Mouse (Mus musculus): ENCODE data around the gene Ppl. TPM values are rescaled to one million over a fixed set of nuclear protein-coding genes. Genes with fewer than 3 reads are reported as not detected.

Gene Ppl
- polyA plus RNA-seq, 1 experiment from 2014 or later, result 8.4 TPM

DNA sequence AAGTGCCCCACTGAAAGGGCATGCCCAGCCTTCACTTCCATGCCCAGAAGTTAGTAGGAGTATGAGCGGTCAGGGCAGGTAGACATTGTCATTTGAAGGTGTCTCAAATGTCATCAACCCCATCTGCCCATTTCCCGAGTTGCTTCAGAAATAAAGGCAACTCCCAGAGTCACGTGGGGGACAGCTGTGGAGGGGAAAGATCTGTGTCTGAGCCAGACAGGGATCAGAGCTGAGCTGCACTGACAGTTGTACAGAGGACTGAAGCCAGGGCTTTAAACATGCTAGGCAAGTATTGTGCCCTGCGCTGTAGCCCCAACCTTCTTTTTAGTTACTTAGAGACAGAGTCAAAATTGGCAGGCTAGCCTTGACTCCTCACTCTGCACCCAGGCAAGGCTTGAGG, 12.4 kb downstream of the Ppl start:
- no peaks in the 10 kb centered on the region for H3K4me1 ChIP-seq
- no peaks in the 10 kb centered on the region for H3K36me3 ChIP-seq
- no peak overlapping the region for H3K27ac ChIP-seq
- no peak overlapping the region for H3K4me2 ChIP-seq
- no peak overlapping the region for H3K9ac ChIP-seq
- peaks cover 27% of the 10 kb centered on the region for H3K27me3 ChIP-seq
- no peak overlapping the region for H3K4me3 ChIP-seq
- 73% methylated on average over 4 of the region's 4 CpGs for WGBS
- ATAC-seq (ENCODE audit: insufficient number of reproducible peaks, insufficient read depth, low FRiP score, low TSS enrichment, low read depth), result no peak
- no peaks in the 10 kb centered on the region for H3K9me3 ChIP-seq

DNA sequence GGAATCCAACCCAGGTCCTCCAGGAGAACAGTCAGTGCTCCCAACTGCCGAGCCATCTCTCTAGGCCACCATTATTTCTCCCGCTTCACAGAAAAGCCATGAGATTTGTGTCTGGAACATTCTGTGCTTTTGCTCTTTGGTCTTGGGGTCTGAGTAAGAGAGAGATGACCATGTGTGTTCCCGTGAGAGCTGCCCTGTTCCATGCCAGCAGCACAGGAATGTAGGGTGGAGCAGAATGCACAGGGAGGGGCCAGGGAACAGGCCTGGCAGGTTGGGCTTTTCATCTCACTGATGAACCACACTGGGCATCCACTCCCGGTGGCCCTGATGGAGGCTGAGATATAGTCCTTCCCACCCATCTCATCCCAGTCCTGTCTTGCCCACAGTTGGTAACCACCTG, 12.8 kb downstream of the Ppl start:
- no peak overlapping the region for H3K27ac ChIP-seq
- no peaks in the 10 kb centered on the region for H3K36me3 ChIP-seq
- H3K9ac ChIP-seq, result no peak overlapping the region
- 63% methylated on average over 4 of the region's 4 CpGs for WGBS
- no peaks in the 10 kb centered on the region for H3K9me3 ChIP-seq
- no peaks in the 10 kb centered on the region for H3K4me1 ChIP-seq
- H3K27me3 ChIP-seq, result peaks cover 27% of the 10 kb centered on the region
- no peak overlapping the region for H3K4me2 ChIP-seq
- ATAC-seq (ENCODE audit: insufficient number of reproducible peaks, insufficient read depth, low FRiP score, low TSS enrichment, low read depth), result no peak
- H3K4me3 ChIP-seq, result no peak overlapping the region

DNA sequence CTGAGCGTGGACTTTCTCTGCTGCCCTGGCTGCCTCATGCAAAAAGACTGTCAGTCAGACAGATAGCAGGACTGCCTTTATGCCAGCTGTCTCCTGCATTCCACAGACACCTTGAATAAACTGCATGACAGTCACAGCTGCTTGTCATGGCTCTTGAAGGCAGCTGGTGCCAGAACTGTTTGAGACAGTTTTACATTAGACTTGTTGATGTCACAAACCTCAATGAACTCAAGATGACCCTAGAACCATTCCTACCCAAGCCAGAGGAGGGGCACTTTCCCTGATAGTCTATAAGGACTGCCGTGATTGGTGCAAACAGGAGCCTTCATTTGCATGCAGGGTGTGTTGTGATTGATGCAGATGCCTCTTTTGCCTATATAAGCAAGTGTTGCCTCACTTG, 18.6 kb downstream of the Ppl start:
- H3K36me3 ChIP-seq, result no peaks in the 10 kb centered on the region
- H3K4me2 ChIP-seq, result no peak overlapping the region
- no peak for ATAC-seq (ENCODE audit: insufficient number of reproducible peaks, insufficient read depth, low FRiP score, low TSS enrichment, low read depth)
- no peaks in the 10 kb centered on the region for H3K9me3 ChIP-seq
- H3K9ac ChIP-seq, result no peak overlapping the region
- H3K27me3 ChIP-seq, result no peaks in the 10 kb centered on the region
- no peak overlapping the region for H3K4me3 ChIP-seq
- 75% methylated on average over 2 of the region's 2 CpGs for WGBS
- H3K27ac ChIP-seq, result peak overlapping the region; percentile 14; the same call in 1 of the 2 replicates
- H3K4me1 ChIP-seq, result peaks cover 26% of the 10 kb centered on the region

DNA sequence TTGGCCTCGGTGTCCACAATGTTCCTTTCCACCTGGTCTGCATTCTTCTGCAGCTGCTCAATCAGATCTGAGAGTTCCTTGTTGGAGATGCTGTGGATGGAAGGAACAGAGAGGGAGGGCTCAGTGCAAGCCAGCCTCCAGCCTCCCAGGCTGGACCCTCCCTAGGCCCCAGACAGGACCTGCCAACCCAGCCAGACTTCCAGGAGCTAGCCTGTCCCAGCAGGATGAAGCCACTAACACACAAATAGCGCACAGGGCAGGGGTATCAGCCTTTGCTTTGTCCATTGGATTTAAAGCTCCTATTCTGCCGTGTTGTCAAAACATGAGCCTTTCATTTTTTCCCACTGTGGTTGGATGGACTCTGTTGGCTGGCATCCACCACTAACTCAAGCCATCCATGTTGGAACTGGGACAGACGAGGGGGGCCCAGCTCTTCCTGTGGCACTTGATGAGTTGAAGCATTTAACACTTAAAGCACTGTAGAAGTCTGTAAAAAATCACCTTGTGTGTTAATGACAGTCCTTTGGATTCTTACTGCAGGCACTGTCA, 19.1 kb downstream of the Ppl start:
- ATAC-seq (ENCODE audit: insufficient number of reproducible peaks, insufficient read depth, low FRiP score, low TSS enrichment, low read depth), result 0 out of 2 replicates have a peak, but pooled peaks have one; percentile 10
- no peaks in the 10 kb centered on the region for H3K36me3 ChIP-seq
- H3K27me3 ChIP-seq, result no peaks in the 10 kb centered on the region
- H3K4me3 ChIP-seq, result no peak overlapping the region
- H3K9ac ChIP-seq, result 0 out of 2 replicates have a peak overlapping the region, but pooled peaks have one; percentile 16
- 37% methylated on average over 4 of the region's 4 CpGs for WGBS
- peaks cover 26% of the 10 kb centered on the region for H3K4me1 ChIP-seq
- 0 out of 2 replicates have a peak overlapping the region, but pooled peaks have one; percentile 16 for H3K4me2 ChIP-seq
- H3K9me3 ChIP-seq, result no peaks in the 10 kb centered on the region
- H3K27ac ChIP-seq, result peak overlapping the region; percentile 83

DNA sequence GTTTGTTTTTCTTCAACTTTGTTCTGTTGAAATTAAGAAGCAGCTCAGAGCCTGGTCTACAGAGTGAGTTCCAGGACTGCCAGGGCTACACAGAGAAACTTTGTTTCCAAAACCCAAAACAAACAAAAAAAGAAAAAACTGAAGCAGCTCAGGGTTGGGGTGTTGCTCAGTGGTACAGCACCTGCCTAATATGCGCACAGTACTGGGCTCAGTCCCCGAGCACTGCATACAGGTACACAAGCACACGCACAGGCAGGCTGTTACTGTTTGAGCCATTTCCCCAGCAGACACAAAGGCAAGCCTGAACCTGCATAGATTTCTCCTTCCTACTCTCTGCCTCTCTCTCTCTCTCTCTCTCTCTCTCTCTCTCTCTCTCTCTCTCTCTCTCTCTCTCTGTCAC, 21.2 kb downstream of the Ppl start:
- H3K4me2 ChIP-seq, result no peak overlapping the region
- no peaks in the 10 kb centered on the region for H3K27me3 ChIP-seq
- 72% methylated on average over 3 of the region's 3 CpGs for WGBS
- ATAC-seq (ENCODE audit: insufficient number of reproducible peaks, insufficient read depth, low FRiP score, low TSS enrichment, low read depth), result no peak
- no peak overlapping the region for H3K27ac ChIP-seq
- no peak overlapping the region for H3K4me3 ChIP-seq
- H3K4me1 ChIP-seq, result peaks cover 26% of the 10 kb centered on the region
- no peaks in the 10 kb centered on the region for H3K36me3 ChIP-seq
- no peaks in the 10 kb centered on the region for H3K9me3 ChIP-seq
- no peak overlapping the region for H3K9ac ChIP-seq

DNA sequence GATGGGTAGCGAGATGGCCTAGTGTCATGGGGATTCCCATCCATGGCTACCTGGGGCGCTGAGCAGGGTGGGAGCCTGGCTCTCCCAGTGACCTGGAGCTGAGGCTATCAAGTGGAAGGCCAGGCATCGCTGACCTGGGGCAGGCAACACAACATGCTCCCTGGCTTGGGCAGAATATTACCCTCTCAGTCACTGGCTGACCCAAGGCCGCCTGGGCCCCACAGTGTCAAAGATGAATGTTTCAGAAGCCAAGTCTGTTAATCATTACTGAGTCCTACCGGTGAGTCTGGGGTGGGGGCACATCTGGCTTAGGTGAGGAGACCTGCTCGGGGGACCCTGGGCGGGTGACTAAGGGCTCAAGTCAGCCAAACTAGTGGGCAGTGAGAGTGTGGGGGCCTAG, 22.3 kb downstream of the Ppl start:
- H3K9ac ChIP-seq, result no peak overlapping the region
- no peak overlapping the region for H3K4me2 ChIP-seq
- no peaks in the 10 kb centered on the region for H3K36me3 ChIP-seq
- no peaks in the 10 kb centered on the region for H3K27me3 ChIP-seq
- no peak for ATAC-seq (ENCODE audit: insufficient number of reproducible peaks, insufficient read depth, low FRiP score, low TSS enrichment, low read depth)
- H3K27ac ChIP-seq, result no peak overlapping the region
- peaks cover 26% of the 10 kb centered on the region for H3K4me1 ChIP-seq
- WGBS, result 62% methylated on average over 7 of the region's 7 CpGs
- no peaks in the 10 kb centered on the region for H3K9me3 ChIP-seq
- no peak overlapping the region for H3K4me3 ChIP-seq

DNA sequence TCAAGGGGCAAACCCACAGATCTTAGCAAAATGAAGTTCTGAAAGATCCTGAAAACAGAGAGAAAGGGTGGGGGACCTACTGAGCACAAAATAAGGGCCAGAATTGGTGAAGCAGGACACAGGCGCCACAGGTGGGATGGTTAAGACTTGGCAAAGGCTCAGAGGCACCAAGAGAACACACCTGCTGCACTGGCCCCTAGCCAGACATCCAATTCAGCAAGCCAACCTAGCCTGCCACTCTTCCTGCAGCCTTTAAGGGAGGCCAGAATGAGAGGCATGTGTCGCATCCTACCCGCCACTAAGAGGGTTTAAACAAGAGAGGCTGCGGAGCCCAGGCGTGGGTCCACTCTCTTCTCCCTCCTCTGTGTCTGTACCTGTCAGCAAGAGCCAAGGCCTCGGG, 31.2 kb downstream of the Ppl start:
- H3K27me3 ChIP-seq, result no peaks in the 10 kb centered on the region
- H3K4me1 ChIP-seq, result no peaks in the 10 kb centered on the region
- H3K36me3 ChIP-seq, result no peaks in the 10 kb centered on the region
- WGBS, result 70% methylated on average over 6 of the region's 6 CpGs
- H3K9me3 ChIP-seq, result no peaks in the 10 kb centered on the region
- ATAC-seq (ENCODE audit: insufficient number of reproducible peaks, insufficient read depth, low FRiP score, low TSS enrichment, low read depth), result no peak
- H3K27ac ChIP-seq, result no peak overlapping the region
- no peak overlapping the region for H3K4me3 ChIP-seq
- no peak overlapping the region for H3K9ac ChIP-seq
- H3K4me2 ChIP-seq, result no peak overlapping the region

DNA sequence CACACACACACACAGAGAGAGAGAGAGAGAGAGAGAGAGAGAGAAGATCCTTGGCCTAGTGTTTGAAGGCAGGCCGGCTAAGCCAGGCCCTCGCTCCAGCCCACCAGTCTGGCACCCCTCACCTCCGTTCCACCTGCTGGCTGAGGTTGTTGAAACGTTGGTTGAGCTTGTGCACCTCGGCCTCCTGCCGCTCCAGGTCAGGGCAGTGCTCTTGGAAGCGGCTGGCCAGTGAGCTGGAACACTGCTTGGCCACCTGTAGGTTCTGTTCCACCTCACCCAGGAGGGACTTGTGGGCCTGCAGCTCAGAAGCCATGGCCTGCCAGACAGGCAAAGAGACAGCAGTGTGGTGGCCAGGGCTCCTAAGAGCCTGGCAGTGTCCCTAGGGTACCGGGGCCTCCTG, 35.7 kb downstream of the Ppl start:
- H3K27me3 ChIP-seq, result no peaks in the 10 kb centered on the region
- WGBS, result 86% methylated on average over 8 of the region's 8 CpGs
- no peak overlapping the region for H3K4me3 ChIP-seq
- H3K9ac ChIP-seq, result no peak overlapping the region
- no peak overlapping the region for H3K27ac ChIP-seq
- H3K9me3 ChIP-seq, result no peaks in the 10 kb centered on the region
- H3K36me3 ChIP-seq, result no peaks in the 10 kb centered on the region
- ATAC-seq (ENCODE audit: insufficient number of reproducible peaks, insufficient read depth, low FRiP score, low TSS enrichment, low read depth), result no peak
- H3K4me1 ChIP-seq, result no peaks in the 10 kb centered on the region
- no peak overlapping the region for H3K4me2 ChIP-seq

DNA sequence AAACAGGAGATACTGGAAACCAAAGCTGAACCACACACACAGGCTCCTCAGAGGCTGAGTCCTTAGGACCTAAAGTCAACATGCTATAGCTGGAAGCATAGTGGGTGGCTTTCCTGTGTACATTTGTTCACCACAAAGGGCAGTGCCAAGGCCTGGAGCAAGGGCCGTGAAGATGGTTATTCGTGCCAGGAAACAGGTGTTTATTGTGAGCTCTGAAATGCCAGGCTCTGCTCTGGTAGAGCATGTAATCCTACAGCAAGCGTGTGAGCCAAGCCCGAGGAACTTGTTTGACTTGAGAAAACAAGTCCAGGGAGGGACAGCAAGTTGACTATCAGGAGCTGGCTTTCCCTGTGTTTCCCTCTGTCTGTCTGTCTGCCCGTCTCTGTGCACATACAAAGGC, 38.9 kb downstream of the Ppl start:
- WGBS, result 89% methylated on average over 5 of the region's 5 CpGs
- ATAC-seq (ENCODE audit: insufficient number of reproducible peaks, insufficient read depth, low FRiP score, low TSS enrichment, low read depth), result no peak
- Histone ChIP-seq H3K36me3 (peaks cover 12% of the 10 kb centered on the region), H3K9me3 (no peaks in the 10 kb centered on the region), H3K9ac (no peak overlapping the region), H3K27me3 (no peaks in the 10 kb centered on the region), H3K4me1 (no peaks in the 10 kb centered on the region), H3K27ac (no peak overlapping the region), H3K4me2 (no peak overlapping the region), H3K4me3 (no peak overlapping the region)

DNA sequence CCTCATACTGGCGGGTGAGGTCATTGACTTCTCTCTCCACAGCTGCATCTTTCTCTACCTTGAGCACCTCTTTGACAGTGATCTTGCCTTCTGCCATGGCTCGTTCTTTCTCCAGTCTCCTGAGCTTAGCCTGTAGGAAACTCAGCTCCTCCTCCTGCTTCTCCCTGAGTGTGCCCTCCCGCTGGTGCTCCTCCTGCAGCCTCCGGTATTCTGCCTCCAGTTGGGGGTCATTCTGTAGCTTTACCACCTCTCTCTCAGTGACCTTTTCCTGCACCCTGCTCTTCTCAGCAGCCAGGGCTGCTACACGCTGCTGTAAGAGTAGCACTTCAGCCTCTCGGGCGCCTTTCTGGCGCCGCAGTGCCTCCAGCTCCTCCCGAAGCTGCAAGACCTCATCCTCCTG, 43.2 kb downstream of the Ppl start:
- no peak overlapping the region for H3K4me2 ChIP-seq
- no peak overlapping the region for H3K9ac ChIP-seq
- H3K36me3 ChIP-seq, result peaks cover 55% of the 10 kb centered on the region
- 73% methylated on average over 10 of the region's 10 CpGs for WGBS
- no peaks in the 10 kb centered on the region for H3K9me3 ChIP-seq
- H3K27me3 ChIP-seq, result no peaks in the 10 kb centered on the region
- no peaks in the 10 kb centered on the region for H3K4me1 ChIP-seq
- no peak overlapping the region for H3K4me3 ChIP-seq
- ATAC-seq (ENCODE audit: insufficient number of reproducible peaks, insufficient read depth, low FRiP score, low TSS enrichment, low read depth), result no peak
- H3K27ac ChIP-seq, result no peak overlapping the region

DNA sequence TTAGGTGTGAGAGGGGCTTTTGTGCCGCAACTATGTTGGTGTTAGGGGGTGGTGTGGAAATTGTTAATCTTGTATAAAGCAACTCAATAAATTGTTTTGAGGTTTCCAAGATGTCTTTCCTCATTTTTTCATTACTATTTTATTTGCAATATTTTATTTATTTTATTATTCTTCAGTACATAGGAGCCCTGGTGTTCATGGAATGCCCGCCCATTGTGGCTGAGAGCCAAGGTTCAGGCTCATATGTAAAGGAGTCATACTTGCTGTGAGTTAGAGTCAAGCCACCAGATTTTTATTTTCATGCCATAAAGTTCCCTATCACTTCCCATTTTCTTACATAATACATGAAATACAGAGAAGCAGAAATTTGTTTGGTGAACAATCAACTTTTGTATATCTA, 46.0 kb downstream of the Ppl start:
- H3K4me1 ChIP-seq, result no peaks in the 10 kb centered on the region
- peaks cover 81% of the 10 kb centered on the region for H3K36me3 ChIP-seq
- no peaks in the 10 kb centered on the region for H3K9me3 ChIP-seq
- no peak for ATAC-seq (ENCODE audit: insufficient number of reproducible peaks, insufficient read depth, low FRiP score, low TSS enrichment, low read depth)
- H3K9ac ChIP-seq, result no peak overlapping the region
- H3K4me2 ChIP-seq, result no peak overlapping the region
- no peaks in the 10 kb centered on the region for H3K27me3 ChIP-seq
- whole genome bisulfite sequencing, result 93% methylated on average over 2 of the region's 2 CpGs
- no peak overlapping the region for H3K27ac ChIP-seq
- no peak overlapping the region for H3K4me3 ChIP-seq

DNA sequence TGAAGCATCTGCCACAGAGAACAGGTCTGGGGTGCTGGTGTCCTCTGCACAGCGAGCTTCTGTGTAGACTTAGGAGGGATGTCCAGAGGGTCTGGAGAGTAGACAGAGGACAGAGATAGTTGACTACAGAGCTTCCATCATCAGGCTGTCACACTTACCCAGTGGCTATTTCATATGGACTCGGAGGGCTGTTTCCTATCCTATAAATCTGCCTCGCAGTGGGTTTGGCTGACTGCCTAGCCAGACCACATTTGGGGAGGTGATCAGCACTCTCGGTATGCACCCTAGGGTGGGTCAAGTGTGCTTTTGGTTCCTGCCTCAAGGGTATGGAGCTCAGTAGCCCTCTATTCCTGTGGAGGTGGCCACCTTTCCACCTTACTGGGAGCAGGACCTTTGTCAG, 47.0 kb downstream of the Ppl start:
- Histone ChIP-seq H3K27me3 (no peaks in the 10 kb centered on the region), H3K27ac (no peak overlapping the region), H3K9me3 (no peaks in the 10 kb centered on the region), H3K4me1 (no peaks in the 10 kb centered on the region), H3K9ac (no peak overlapping the region), H3K36me3 (peaks cover 85% of the 10 kb centered on the region), H3K4me3 (no peak overlapping the region), H3K4me2 (no peak overlapping the region)
- no peak for ATAC-seq (ENCODE audit: insufficient number of reproducible peaks, insufficient read depth, low FRiP score, low TSS enrichment, low read depth)
- 90% methylated on average over 4 of the region's 4 CpGs for WGBS

DNA sequence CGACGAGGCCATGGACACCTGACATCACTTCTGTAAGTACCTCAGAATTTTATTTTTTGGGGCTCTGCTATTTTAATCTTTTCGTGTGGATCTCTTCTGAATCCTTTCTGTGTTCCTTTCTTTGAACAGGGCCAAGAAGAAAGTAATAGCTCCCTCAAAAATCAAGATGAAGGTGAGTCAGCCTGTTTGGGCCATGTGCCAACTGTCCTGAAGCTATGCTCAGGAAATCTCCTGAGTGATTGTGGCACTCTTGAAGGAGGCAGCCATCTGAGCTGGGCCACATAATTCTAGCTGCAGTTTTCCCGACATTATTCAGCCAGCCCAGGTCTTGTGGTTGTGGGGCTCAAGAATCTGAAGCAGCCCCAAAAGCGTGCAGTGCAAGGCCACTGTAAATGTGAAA, 57.9 kb downstream of the Ppl start:
- ATAC-seq (ENCODE audit: insufficient number of reproducible peaks, insufficient read depth, low FRiP score, low TSS enrichment, low read depth), result no peak
- Histone ChIP-seq H3K9me3 (no peaks in the 10 kb centered on the region), H3K9ac (no peak overlapping the region), H3K36me3 (peaks cover 94% of the 10 kb centered on the region), H3K4me2 (no peak overlapping the region), H3K27ac (no peak overlapping the region), H3K4me3 (no peak overlapping the region), H3K27me3 (no peaks in the 10 kb centered on the region), H3K4me1 (no peaks in the 10 kb centered on the region)
- 88% methylated on average over 5 of the region's 5 CpGs for WGBS
